Mouse (Mus musculus) right cerebral cortex, postnatal 4 days (tissue): ENCODE measurements at regions not wholly inside any gene's neighbourhood (a gene's known extent, or its start where the extent isn't known, plus 50 kb on each side); places are given as distances from the start of the nearest gene placed in this dataset.

ENCODE experiments used
- DNase-seq: peaks from one replicate; pipeline ENCODE4 v3.0.0-alpha.2; 2022

DNA sequence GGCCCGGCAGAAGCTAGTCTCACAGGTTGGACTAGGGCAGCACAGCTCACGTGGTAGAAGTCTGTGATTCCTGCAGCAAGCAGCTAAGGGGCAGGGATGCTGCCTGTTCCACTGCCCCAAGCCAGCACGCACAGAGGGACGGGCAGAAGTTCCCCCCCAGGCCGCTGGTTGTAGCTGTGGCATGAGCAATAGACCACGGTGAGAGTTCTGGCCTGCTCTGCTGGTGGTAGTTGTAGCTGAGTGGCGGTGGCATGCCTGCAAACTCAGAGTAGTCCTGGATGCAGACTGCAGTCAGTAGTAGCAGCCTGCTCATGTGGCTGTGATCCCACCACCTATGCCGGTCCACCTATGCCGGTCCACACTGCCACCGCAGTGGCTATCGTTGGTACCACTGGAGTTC, 71.5 kb upstream of the Rpl39l start:
- no peak for DNase-seq

- DNase-seq = peak; percentile 22
Observed at GRCm38 (mm10) chr16:10088461-10089353, 81.3 kb upstream of the Rpl39l start.

DNA sequence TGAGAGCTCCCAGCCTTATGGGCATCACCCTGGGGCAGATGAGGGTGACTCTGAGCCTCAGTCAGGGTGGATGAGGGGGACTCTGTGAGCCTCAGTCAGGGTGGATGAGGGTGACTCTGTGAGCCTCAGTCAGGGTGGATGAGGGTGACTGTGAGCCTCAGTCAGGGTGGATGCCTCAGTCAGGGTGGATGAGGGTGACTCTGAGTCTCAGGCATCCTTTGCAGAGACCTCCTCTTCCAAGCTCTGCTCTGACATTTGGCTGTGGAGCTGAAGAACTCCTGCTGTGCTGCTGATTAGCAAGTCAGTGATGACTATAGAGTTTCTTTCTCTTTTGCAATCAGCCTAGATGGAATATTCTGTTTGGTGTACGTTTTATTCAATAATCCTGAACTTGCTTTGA, 83.7 kb upstream of the Rpl39l start:
- DNase-seq = no peak

DNA sequence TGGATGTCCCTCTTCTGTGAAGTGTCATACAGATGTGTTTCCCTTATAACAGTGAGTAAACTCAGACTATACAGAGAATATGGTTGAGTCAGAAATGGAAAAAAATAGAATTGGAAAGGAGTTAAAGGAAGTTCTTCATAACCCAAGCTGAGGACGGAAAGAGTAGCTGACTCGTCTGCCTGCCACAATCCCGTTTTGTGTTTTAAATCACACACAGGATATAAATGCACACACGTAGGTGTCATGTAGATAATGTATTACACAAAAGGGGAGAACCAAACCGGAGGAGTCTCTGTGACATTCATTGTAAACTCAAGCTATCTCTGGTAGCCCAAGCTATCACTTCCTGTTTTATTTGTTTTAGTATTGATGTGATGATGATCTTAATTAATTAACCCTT, 84.6 kb upstream of the Rpl39l start:
- no peak for DNase-seq

DNA sequence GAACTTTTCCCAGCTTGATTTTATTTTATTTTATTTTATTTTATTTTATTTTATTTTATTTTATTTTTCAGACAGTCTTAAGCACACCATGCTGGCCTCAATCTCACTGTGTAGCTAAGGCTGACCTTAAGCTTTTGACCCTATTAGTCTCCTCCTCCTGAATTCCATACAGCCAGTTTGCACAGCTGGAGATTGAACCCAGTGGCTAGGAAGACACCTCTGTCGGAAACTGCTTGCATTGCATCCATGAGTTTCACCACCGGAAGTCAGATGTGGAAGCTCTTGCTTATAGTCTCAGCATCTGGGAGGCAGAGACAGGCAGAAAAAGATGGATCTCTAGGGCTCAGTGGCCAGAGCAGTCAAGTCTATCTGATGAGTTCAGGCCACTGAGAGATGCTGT, 86.4 kb upstream of the Grin2a start:
- no peak for DNase-seq

- no peak for DNase-seq
Observed at GRCm38 (mm10) chr16:10080121-10080679, 84.8 kb upstream of the Grin2a start.

DNA sequence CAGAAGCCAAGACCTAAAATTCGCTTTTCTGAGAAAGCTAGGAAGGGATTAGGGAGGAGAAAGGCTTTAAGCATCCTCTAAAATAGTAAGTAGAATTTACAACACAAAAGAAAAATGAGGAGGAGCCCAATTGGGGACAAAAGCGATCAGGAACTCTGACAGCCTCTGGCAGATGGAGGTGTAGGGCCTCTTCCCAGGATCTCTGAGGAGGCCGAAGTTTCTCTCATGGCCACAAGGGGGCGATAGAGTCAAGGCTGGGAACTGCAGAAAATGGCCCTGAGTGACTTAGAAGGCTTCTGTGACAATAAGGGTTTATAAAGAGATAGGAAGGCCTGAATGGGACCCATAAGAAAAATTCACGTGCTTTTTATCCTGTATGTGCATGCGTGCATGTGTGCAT, 77.8 kb upstream of the Grin2a start:
- DNase-seq = peak; percentile 61

- DNase-seq = no peak
Observed at GRCm38 (mm10) chr16:10063491-10063890, 68.1 kb upstream of the Grin2a start.

GRCm38 (mm10) chr16:10058094-10058493, 62.7 kb upstream of the Grin2a start:
- DNase-seq = no peak
